Mouse (Mus musculus) retina, adult 2 months (tissue): ENCODE data around the gene Cnst.

Experiments
- DNase-seq: peaks from one replicate; pipeline ENCODE4 v3.0.0-alpha.2; 2012; ENCODE audit warnings: low read depth, low spot score

Gene Cnst

GRCm38 (mm10) chr1:179553197-179553948, 7.2 kb downstream of the Cnst start:
- no peak for DNase-seq

GRCm38 (mm10) chr1:179553949-179554347, 7.8 kb downstream of the Cnst start:
- DNase-seq: no peak

GRCm38 (mm10) chr1:179556921-179557320, 10.8 kb downstream of the Cnst start:
- no peak for DNase-seq

GRCm38 (mm10) chr1:179559446-179560194, 13.4 kb downstream of the Cnst start:
- no peak for DNase-seq

- DNase-seq: no peak
Observed at GRCm38 (mm10) chr1:179560845-179561430, 14.8 kb downstream of the Cnst start.

GRCm38 (mm10) chr1:179563211-179563610, 17.0 kb downstream of the Cnst start:
- DNase-seq: no peak

GRCm38 (mm10) chr1:179563926-179564325, 17.8 kb downstream of the Cnst start:
- no peak for DNase-seq

GRCm38 (mm10) chr1:179567558-179567957, 21.4 kb downstream of the Cnst start:
- no peak for DNase-seq

- no peak for DNase-seq
Observed at GRCm38 (mm10) chr1:179568690-179569398, 22.7 kb downstream of the Cnst start.

- DNase-seq: no peak
Observed at GRCm38 (mm10) chr1:179570482-179570881, 24.3 kb downstream of the Cnst start.

GRCm38 (mm10) chr1:179571686-179572085, 25.5 kb downstream of the Cnst start:
- no peak for DNase-seq

- DNase-seq: no peak
Observed at GRCm38 (mm10) chr1:179573650-179574206, 27.6 kb downstream of the Cnst start.

GRCm38 (mm10) chr1:179578625-179579024, 32.5 kb downstream of the Cnst start:
- DNase-seq: no peak

- DNase-seq: no peak
Observed at GRCm38 (mm10) chr1:179580200-179580599, 34.0 kb downstream of the Cnst start.

- DNase-seq: no peak
Observed at GRCm38 (mm10) chr1:179581422-179581821, 35.3 kb downstream of the Cnst start.

- DNase-seq: no peak
Observed at GRCm38 (mm10) chr1:179582021-179582433, 35.9 kb downstream of the Cnst start.

GRCm38 (mm10) chr1:179583090-179583489, 36.9 kb downstream of the Cnst start:
- DNase-seq: no peak

- DNase-seq: no peak
Observed at GRCm38 (mm10) chr1:179584220-179584619, 38.0 kb downstream of the Cnst start.

- no peak for DNase-seq
Observed at GRCm38 (mm10) chr1:179585646-179586045, 39.5 kb downstream of the Cnst start.

GRCm38 (mm10) chr1:179586430-179587095, 40.4 kb downstream of the Cnst start:
- DNase-seq: no peak

GRCm38 (mm10) chr1:179588230-179588629, 42.1 kb downstream of the Cnst start:
- no peak for DNase-seq
